Mouse (Mus musculus) heart, postnatal 14 days (tissue): Measurements from ENCODE around the gene Wsb1. TPM values are rescaled to one million over a fixed set of nuclear protein-coding genes. Genes with fewer than 3 reads are reported as not detected.
"Not testable (repeated sequence)": the region's sequence is repeated elsewhere in the genome, so short reads cannot be mapped to it uniquely, and the experiment has no call there.

Source experiments
- DNase-seq, 2 experiments: peaks; one replicate each; pipeline ENCODE4 v3.0.0; 2021 to 2022
- intact Hi-C: fragments of 180-260 bp; cut with DNase I; formaldehyde crosslinking; loops from one replicate; pipeline ENCODE4 v1.15.1; 2025
- long read RNA-seq, 2 experiments: library from polyadenylated mRNA; stranded (forward); transcript quantifications; one replicate each; pipeline ENCODE4 v2.0.0; 2021
- total RNA-seq, 2 experiments: library from RNA; stranded (reverse); gene quantifications; 2 replicates each; pipeline ENCODE4 v1.2.3; 2021

Wsb1 gene
- 10 to 100 TPM; 25.3 to 27.7 TPM for total RNA-seq
- long read RNA-seq, experiment 1, transcript Wsb1-201 (9 exons, 2,476 nt), result major isoform, 11 of 17 reads
- long read RNA-seq, experiment 1, partial matches to known transcripts, result 0 of 17 reads
- long read RNA-seq, experiment 1, other reads (novel, unspliced or antisense), result 5 of 17 reads
- long read RNA-seq, experiment 2, transcript Wsb1-201 (9 exons, 2,476 nt), result major isoform, 7 of 9 reads
- long read RNA-seq, experiment 2, partial matches to known transcripts, result 0 of 9 reads
- long read RNA-seq, experiment 2, other reads (novel, unspliced or antisense), result 2 of 9 reads

GRCm38 (mm10) chr11:79254391-79255098 is at the start of gene Wsb1:
TSS of gene Wsb1 (minus strand) at chr11:79254671.
- intact Hi-C loops, result loop anchor here (2.0 to 5.0 kb wide), 2 partner anchors 30 to 33 kb away; no protein-coding TSS in a partner anchor
- DNase-seq, result peak; percentile 92 to 94

- intact Hi-C loops, DNase-seq: not testable (repeated sequence)
Observed at GRCm38 (mm10) chr11:79304245-79304644, 49.8 kb upstream of the Wsb1 start.

- intact Hi-C loops, result no loop called here
- DNase-seq, result no peak
Observed at GRCm38 (mm10) chr11:79303109-79303508, 48.6 kb upstream of the Wsb1 start.

GRCm38 (mm10) chr11:79299719-79300431 is 45.4 kb upstream of the Wsb1 start:
- intact Hi-C loops, result loop anchor here (5.0 kb wide), 2 partner anchors 268 to 338 kb away; no protein-coding TSS in a partner anchor
- no peak for DNase-seq

GRCm38 (mm10) chr11:79296856-79297491 is 42.5 kb upstream of the Wsb1 start, which contains the start of gene Gm9964:
TSS of gene Gm9964 (minus strand) at chr11:79296906.
- intact Hi-C loops, result loop anchor here (2.0 to 5.0 kb wide), 3 partner anchors 102 to 335 kb away; no protein-coding TSS in a partner anchor
- no peak for DNase-seq

- intact Hi-C loops, result loop anchor here (2.0 to 5.0 kb wide), 3 partner anchors 103 to 334 kb away; no protein-coding TSS in a partner anchor
- peak; percentile 41 to 68 for DNase-seq
Observed at GRCm38 (mm10) chr11:79296167-79296566, 41.7 kb upstream of the Wsb1 start.

GRCm38 (mm10) chr11:79293971-79294370 is 39.5 kb upstream of the Wsb1 start:
- intact Hi-C loops, result no loop called here
- DNase-seq, result no peak

- DNase-seq, result no peak
- intact Hi-C loops, result no loop called here
Observed at GRCm38 (mm10) chr11:79293025-79293424, 38.6 kb upstream of the Wsb1 start.

- intact Hi-C loops, result no loop called here
- no peak for DNase-seq
Observed at GRCm38 (mm10) chr11:79292130-79292529, 37.7 kb upstream of the Wsb1 start.

- no peak for DNase-seq
- intact Hi-C loops, result loop anchor here (2.0 kb wide), 1 partner anchor 67 kb away; no protein-coding TSS in a partner anchor
Observed at GRCm38 (mm10) chr11:79291651-79292050, 37.2 kb upstream of the Wsb1 start.

- peak; percentile 59 to 65 for DNase-seq
Observed at GRCm38 (mm10) chr11:79290473-79290872, 36.0 kb upstream of the Wsb1 start.

GRCm38 (mm10) chr11:79288913-79289640 is 34.6 kb upstream of the Wsb1 start:
- intact Hi-C loops, result loop anchor here (5.0 kb wide), 1 partner anchor 37 kb away; the partner anchor contains the start of gene Wsb1
- no peak for DNase-seq

More at GRCm38 (mm10) chr11:79290473-79290872, 36.0 kb upstream of the Wsb1 start:
- intact Hi-C loops, result loop anchor here (2.0 kb wide), 1 partner anchor 66 kb away; no protein-coding TSS in a partner anchor

- no peak for DNase-seq
- intact Hi-C loops, result loop anchor here (5.0 kb wide), 1 partner anchor 36 kb away; the partner anchor contains the start of gene Wsb1
Observed at GRCm38 (mm10) chr11:79288278-79288843, 33.9 kb upstream of the Wsb1 start.

- intact Hi-C loops, result loop anchor here (5.0 kb wide), 1 partner anchor 35 kb away; the partner anchor contains the start of gene Wsb1
- DNase-seq, result no peak
Observed at GRCm38 (mm10) chr11:79287447-79287846, 33.0 kb upstream of the Wsb1 start.

GRCm38 (mm10) chr11:79286305-79286799 is 31.9 kb upstream of the Wsb1 start:
- intact Hi-C loops, result loop anchor here (5.0 kb wide), 1 partner anchor 34 kb away; the partner anchor contains the start of gene Wsb1

GRCm38 (mm10) chr11:79283350-79284030 is 29.0 kb upstream of the Wsb1 start:
- intact Hi-C loops, result no loop called here
- DNase-seq, result no peak

More at GRCm38 (mm10) chr11:79286305-79286799, 31.9 kb upstream of the Wsb1 start:
- peak in 1 of 2 experiments; percentile 16 for DNase-seq

- intact Hi-C loops, result no loop called here
- DNase-seq, result peak; percentile 65 to 74
Observed at GRCm38 (mm10) chr11:79281396-79281795, 26.9 kb upstream of the Wsb1 start.
